Mouse (Mus musculus): ENCODE measurements around the gene Sh3bgr. TPM values are rescaled to one million over a fixed set of nuclear protein-coding genes. Genes with fewer than 3 reads are reported as not detected.
A peak's percentile ranks its signal among the peaks of the same experiment; 100 is the strongest.

The Sh3bgr gene
- polyA plus RNA-seq, 1 experiment, result 8.9 TPM

GRCm38 (mm10) chr16:96158511-96159080, 41.7 kb upstream of the Sh3bgr start:
- WGBS, result 92% methylated on average over 12 of the region's 12 CpGs
- H3K27ac ChIP-seq (ENCODE audit: control insufficient read depth, insufficient read depth, low read length), result no peak overlapping the region
- H3K4me1 ChIP-seq (replicated peaks; ENCODE audit: control insufficient read depth, insufficient read depth, low read length), result peaks cover 10% of the 10 kb centered on the region
- no peak for DNase-seq
- no peaks in the 10 kb centered on the region for H3K27me3 ChIP-seq (ENCODE audit: control insufficient read depth, insufficient read depth, low read length)
- TF ChIP-seq POLR2A (IDR thresholded peaks at IDR 0.05; ENCODE audit: control insufficient read depth, extremely low read depth, insufficient read depth, low read length, poor library complexity), result no peak
- TF ChIP-seq CTCF (IDR thresholded peaks at IDR 0.05; ENCODE audit: borderline replicate concordance, control insufficient read depth, extremely low read depth, insufficient read depth, low read length, poor library complexity), result no peak
- H3K4me3 ChIP-seq (ENCODE audit: control insufficient read depth, insufficient read depth, low read length), result peak overlapping the region; percentile 58
- no peaks in the 10 kb centered on the region; the same call in 1 of the 2 replicates for H3K36me3 ChIP-seq (ENCODE audit: control insufficient read depth, insufficient read depth, low read length)

- peak; percentile 49 for DNase-seq
- H3K4me1 ChIP-seq (replicated peaks; ENCODE audit: control insufficient read depth, insufficient read depth, low read length), result peaks cover 10% of the 10 kb centered on the region
- WGBS, result 2% methylated on average over 67 of the region's 67 CpGs
- H3K27me3 ChIP-seq (ENCODE audit: control insufficient read depth, insufficient read depth, low read length), result no peaks in the 10 kb centered on the region
- TF ChIP-seq CTCF (IDR thresholded peaks at IDR 0.05; ENCODE audit: borderline replicate concordance, control insufficient read depth, extremely low read depth, insufficient read depth, low read length, poor library complexity) (no peak; the same call in 1 of the 2 replicates), POLR2A (IDR thresholded peaks at IDR 0.05; ENCODE audit: control insufficient read depth, extremely low read depth, insufficient read depth, low read length, poor library complexity) (no peak)
- H3K36me3 ChIP-seq (ENCODE audit: control insufficient read depth, insufficient read depth, low read length), result no peaks in the 10 kb centered on the region
- no peak overlapping the region for H3K27ac ChIP-seq (ENCODE audit: control insufficient read depth, insufficient read depth, low read length)
- H3K4me3 ChIP-seq (ENCODE audit: control insufficient read depth, insufficient read depth, low read length), result peak overlapping the region; percentile 58
Measured at GRCm38 (mm10) chr16:96159091-96159731, 41.0 kb upstream of the Sh3bgr start.

- DNase-seq, result no peak
- Histone ChIP-seq H3K27me3 (ENCODE audit: control insufficient read depth, insufficient read depth, low read length) (no peaks in the 10 kb centered on the region), H3K36me3 (ENCODE audit: control insufficient read depth, insufficient read depth, low read length) (no peaks in the 10 kb centered on the region), H3K27ac (ENCODE audit: control insufficient read depth, insufficient read depth, low read length) (no peak overlapping the region), H3K4me1 (replicated peaks; ENCODE audit: control insufficient read depth, insufficient read depth, low read length) (peaks cover 10% of the 10 kb centered on the region), H3K4me3 (ENCODE audit: control insufficient read depth, insufficient read depth, low read length) (peak overlapping the region; percentile 58)
- WGBS, result 76% methylated on average over 20 of the region's 20 CpGs
- no peak for TF ChIP-seq POLR2A (IDR thresholded peaks at IDR 0.05; ENCODE audit: control insufficient read depth, extremely low read depth, insufficient read depth, low read length, poor library complexity)
- TF ChIP-seq CTCF (IDR thresholded peaks at IDR 0.05; ENCODE audit: borderline replicate concordance, control insufficient read depth, extremely low read depth, insufficient read depth, low read length, poor library complexity), result no peak
Measured at GRCm38 (mm10) chr16:96159794-96160346, 40.4 kb upstream of the Sh3bgr start.

GRCm38 (mm10) chr16:96160927-96161326, 39.3 kb upstream of the Sh3bgr start:
- H3K4me3 ChIP-seq (ENCODE audit: control insufficient read depth, insufficient read depth, low read length), result no peak overlapping the region
- TF ChIP-seq POLR2A (IDR thresholded peaks at IDR 0.05; ENCODE audit: control insufficient read depth, extremely low read depth, insufficient read depth, low read length, poor library complexity) (no peak), CTCF (IDR thresholded peaks at IDR 0.05; ENCODE audit: borderline replicate concordance, control insufficient read depth, extremely low read depth, insufficient read depth, low read length, poor library complexity) (no peak)
- no peak for DNase-seq
- WGBS, result 94% methylated on average over 1 of the region's 1 CpGs
- peaks cover 10% of the 10 kb centered on the region for H3K4me1 ChIP-seq (replicated peaks; ENCODE audit: control insufficient read depth, insufficient read depth, low read length)
- H3K27ac ChIP-seq (ENCODE audit: control insufficient read depth, insufficient read depth, low read length), result no peak overlapping the region
- H3K27me3 ChIP-seq (ENCODE audit: control insufficient read depth, insufficient read depth, low read length), result no peaks in the 10 kb centered on the region
- no peaks in the 10 kb centered on the region for H3K36me3 ChIP-seq (ENCODE audit: control insufficient read depth, insufficient read depth, low read length)

- no peak for DNase-seq
- Histone ChIP-seq H3K27me3 (ENCODE audit: control insufficient read depth, insufficient read depth, low read length) (no peaks in the 10 kb centered on the region), H3K27ac (ENCODE audit: control insufficient read depth, insufficient read depth, low read length) (no peak overlapping the region), H3K4me1 (replicated peaks; ENCODE audit: control insufficient read depth, insufficient read depth, low read length) (peaks cover 10% of the 10 kb centered on the region), H3K36me3 (ENCODE audit: control insufficient read depth, insufficient read depth, low read length) (no peaks in the 10 kb centered on the region), H3K4me3 (ENCODE audit: control insufficient read depth, insufficient read depth, low read length) (no peak overlapping the region)
- 96% methylated on average over 4 of the region's 4 CpGs for WGBS
- TF ChIP-seq POLR2A (IDR thresholded peaks at IDR 0.05; ENCODE audit: control insufficient read depth, extremely low read depth, insufficient read depth, low read length, poor library complexity) (no peak), CTCF (IDR thresholded peaks at IDR 0.05; ENCODE audit: borderline replicate concordance, control insufficient read depth, extremely low read depth, insufficient read depth, low read length, poor library complexity) (no peak)
Measured at GRCm38 (mm10) chr16:96161336-96161735, 38.9 kb upstream of the Sh3bgr start.

- 87% methylated on average over 4 of the region's 4 CpGs for WGBS
- TF ChIP-seq POLR2A (IDR thresholded peaks at IDR 0.05; ENCODE audit: control insufficient read depth, extremely low read depth, insufficient read depth, low read length, poor library complexity) (no peak), CTCF (IDR thresholded peaks at IDR 0.05; ENCODE audit: borderline replicate concordance, control insufficient read depth, extremely low read depth, insufficient read depth, low read length, poor library complexity) (no peak)
- DNase-seq, result no peak
- H3K4me3 ChIP-seq (ENCODE audit: control insufficient read depth, insufficient read depth, low read length), result no peak overlapping the region
- H3K27ac ChIP-seq (ENCODE audit: control insufficient read depth, insufficient read depth, low read length), result no peak overlapping the region
- no peaks in the 10 kb centered on the region for H3K4me1 ChIP-seq (replicated peaks; ENCODE audit: control insufficient read depth, insufficient read depth, low read length)
- H3K36me3 ChIP-seq (ENCODE audit: control insufficient read depth, insufficient read depth, low read length), result no peaks in the 10 kb centered on the region
- H3K27me3 ChIP-seq (ENCODE audit: control insufficient read depth, insufficient read depth, low read length), result no peaks in the 10 kb centered on the region
Measured at GRCm38 (mm10) chr16:96165723-96166264, 34.5 kb upstream of the Sh3bgr start.

Measured in thymus, adult 2 months (tissue).